Mouse (Mus musculus): ENCODE measurements around the gene Hist1h2bh. TPM values are rescaled to one million over a fixed set of nuclear protein-coding genes. Genes with fewer than 3 reads are reported as not detected.
A peak's percentile ranks its signal among the peaks of the same experiment; 100 is the strongest.

Hist1h2bh gene
- polyA plus RNA-seq, 1 experiment = 5.1 TPM

- WGBS = under 1% methylated on average over 19 of the region's 19 CpGs
- H3K36me3 ChIP-seq (ENCODE audit: control insufficient read depth, insufficient read depth, low read length) = no peaks in the 10 kb centered on the region
- 0 out of 2 replicates have a peak, but pooled peaks cover 2% of the 10 kb centered on the region for H3K4me1 ChIP-seq (ENCODE audit: control insufficient read depth, insufficient read depth, insufficient read length, low read length)
- no peak for TF ChIP-seq CTCF (IDR thresholded peaks at IDR 0.05; ENCODE audit: extremely low read depth, insufficient read length, insufficient replicate concordance, low read depth, low read length)
- TF ChIP-seq POLR2A (IDR thresholded peaks at IDR 0.05; ENCODE audit: low read depth, low read length) = no peak
- H3K27me3 ChIP-seq (ENCODE audit: control insufficient read depth, insufficient read depth, low read length) = no peaks in the 10 kb centered on the region
- H3K27ac ChIP-seq (ENCODE audit: insufficient read depth, low read depth, low read length) = peak overlapping the region; percentile 61; the same call in 1 of the 2 replicates
- peak overlapping the region; percentile 64 for H3K4me3 ChIP-seq (ENCODE audit: low read depth, low read length)
These were observed 26.2 kb downstream of the Hist1h2bh start for GRCm38 (mm10) chr13:23516822-23517602.

- Histone ChIP-seq H3K27me3 (ENCODE audit: control insufficient read depth, insufficient read depth, low read length) (no peaks in the 10 kb centered on the region), H3K4me1 (ENCODE audit: control insufficient read depth, insufficient read depth, insufficient read length, low read length) (0 out of 2 replicates have a peak, but pooled peaks cover 2% of the 10 kb centered on the region), H3K27ac (ENCODE audit: insufficient read depth, low read depth, low read length) (no peak overlapping the region), H3K36me3 (ENCODE audit: control insufficient read depth, insufficient read depth, low read length) (no peaks in the 10 kb centered on the region), H3K4me3 (ENCODE audit: low read depth, low read length) (no peak overlapping the region)
- 64% methylated on average over 15 of the region's 15 CpGs for WGBS
- no peak for TF ChIP-seq CTCF (IDR thresholded peaks at IDR 0.05; ENCODE audit: extremely low read depth, insufficient read length, insufficient replicate concordance, low read depth, low read length)
- TF ChIP-seq POLR2A (IDR thresholded peaks at IDR 0.05; ENCODE audit: low read depth, low read length) = no peak
These were observed 27.2 kb downstream of the Hist1h2bh start for GRCm38 (mm10) chr13:23515826-23516620.

GRCm38 (mm10) chr13:23515281-23515680 is 27.9 kb downstream of the Hist1h2bh start:
- H3K4me3 ChIP-seq (ENCODE audit: low read depth, low read length) = no peak overlapping the region
- H3K4me1 ChIP-seq (ENCODE audit: control insufficient read depth, insufficient read depth, insufficient read length, low read length) = peaks cover 4% of the 10 kb centered on the region; the same call in 1 of the 2 replicates
- H3K27me3 ChIP-seq (ENCODE audit: control insufficient read depth, insufficient read depth, low read length) = no peaks in the 10 kb centered on the region
- H3K27ac ChIP-seq (ENCODE audit: insufficient read depth, low read depth, low read length) = no peak overlapping the region
- H3K36me3 ChIP-seq (ENCODE audit: control insufficient read depth, insufficient read depth, low read length) = no peaks in the 10 kb centered on the region
- TF ChIP-seq POLR2A (IDR thresholded peaks at IDR 0.05; ENCODE audit: low read depth, low read length) (no peak), CTCF (IDR thresholded peaks at IDR 0.05; ENCODE audit: extremely low read depth, insufficient read length, insufficient replicate concordance, low read depth, low read length) (no peak)
- 86% methylated on average over 5 of the region's 5 CpGs for WGBS

- H3K4me3 ChIP-seq (ENCODE audit: low read depth, low read length) = no peak overlapping the region
- no peaks in the 10 kb centered on the region for H3K36me3 ChIP-seq (ENCODE audit: control insufficient read depth, insufficient read depth, low read length)
- no peaks in the 10 kb centered on the region for H3K27me3 ChIP-seq (ENCODE audit: control insufficient read depth, insufficient read depth, low read length)
- 83% methylated on average over 1 of the region's 1 CpGs for WGBS
- no peak overlapping the region for H3K27ac ChIP-seq (ENCODE audit: insufficient read depth, low read depth, low read length)
- no peak for TF ChIP-seq POLR2A (IDR thresholded peaks at IDR 0.05; ENCODE audit: low read depth, low read length)
- TF ChIP-seq CTCF (IDR thresholded peaks at IDR 0.05; ENCODE audit: extremely low read depth, insufficient read length, insufficient replicate concordance, low read depth, low read length) = no peak
- H3K4me1 ChIP-seq (ENCODE audit: control insufficient read depth, insufficient read depth, insufficient read length, low read length) = peaks cover 4% of the 10 kb centered on the region; the same call in 1 of the 2 replicates
These were observed 29.7 kb downstream of the Hist1h2bh start for GRCm38 (mm10) chr13:23513517-23513916.

- TF ChIP-seq POLR2A (IDR thresholded peaks at IDR 0.05; ENCODE audit: low read depth, low read length) (no peak), CTCF (IDR thresholded peaks at IDR 0.05; ENCODE audit: extremely low read depth, insufficient read length, insufficient replicate concordance, low read depth, low read length) (no peak)
- Histone ChIP-seq H3K4me1 (ENCODE audit: control insufficient read depth, insufficient read depth, insufficient read length, low read length) (peaks cover 2% of the 10 kb centered on the region; the same call in 1 of the 2 replicates), H3K27ac (ENCODE audit: insufficient read depth, low read depth, low read length) (no peak overlapping the region), H3K36me3 (ENCODE audit: control insufficient read depth, insufficient read depth, low read length) (no peaks in the 10 kb centered on the region), H3K4me3 (ENCODE audit: low read depth, low read length) (no peak overlapping the region), H3K27me3 (ENCODE audit: control insufficient read depth, insufficient read depth, low read length) (no peaks in the 10 kb centered on the region)
- 25% methylated on average over 1 of the region's 1 CpGs for WGBS
These were observed 33.1 kb downstream of the Hist1h2bh start for GRCm38 (mm10) chr13:23510127-23510526.

GRCm38 (mm10) chr13:23506819-23507515 is 36.2 kb downstream of the Hist1h2bh start:
- Histone ChIP-seq H3K4me1 (ENCODE audit: control insufficient read depth, insufficient read depth, insufficient read length, low read length) (peaks cover 2% of the 10 kb centered on the region; the same call in 1 of the 2 replicates), H3K36me3 (ENCODE audit: control insufficient read depth, insufficient read depth, low read length) (no peaks in the 10 kb centered on the region), H3K27me3 (ENCODE audit: control insufficient read depth, insufficient read depth, low read length) (no peaks in the 10 kb centered on the region), H3K4me3 (ENCODE audit: low read depth, low read length) (no peak overlapping the region), H3K27ac (ENCODE audit: insufficient read depth, low read depth, low read length) (no peak overlapping the region)
- no peak for TF ChIP-seq POLR2A (IDR thresholded peaks at IDR 0.05; ENCODE audit: low read depth, low read length)
- TF ChIP-seq CTCF (IDR thresholded peaks at IDR 0.05; ENCODE audit: extremely low read depth, insufficient read length, insufficient replicate concordance, low read depth, low read length) = no peak
- 78% methylated on average over 14 of the region's 14 CpGs for WGBS
